Mouse (Mus musculus) brain, embryonic 14.5 days (tissue): ENCODE results near the gene Gm3435. TPM values are rescaled to one million over a fixed set of nuclear protein-coding genes. Genes with fewer than 3 reads are reported as not detected.
"Not testable (repeated sequence)": the region's sequence is repeated elsewhere in the genome, so short reads cannot be mapped to it uniquely, and the experiment has no call there.

ENCODE experiments used
- DNase-seq: peaks from one replicate; pipeline ENCODE4 v3.0.0-alpha.2; 2011; ENCODE audit warnings: low read depth
- CTCF ChIP-seq: fragments of 200-500 bp; IDR thresholded peaks from 2 replicates; pipeline ENCODE4 v1.5.1; 2012; ENCODE audit warnings: inconsistent platforms, mild to moderate bottlenecking, moderate library complexity, borderline replicate concordance; ENCODE audit not compliant: insufficient read depth, insufficient read length; ENCODE audit errors: extremely low read depth
- POLR2A ChIP-seq: fragments of 200-500 bp; IDR thresholded peaks from 2 replicates; pipeline ENCODE4 v1.6.1; 2012; ENCODE audit warnings: mild to moderate bottlenecking, inconsistent platforms, borderline replicate concordance; ENCODE audit not compliant: poor library complexity, insufficient read depth, insufficient read length, severe bottlenecking; ENCODE audit errors: extremely low read depth
- polyA plus RNA-seq: library from polyadenylated mRNA; depleted of rRNA; stranded (reverse); fragments of >200 nt; gene quantifications from 2 replicates; pipeline ENCODE4 v1.2.3, GENCODE M21; 2012; rRNA removed

Gm3435 gene
- polyA plus RNA-seq, result 6.2 and 9.0 TPM in 2 replicates

DNA sequence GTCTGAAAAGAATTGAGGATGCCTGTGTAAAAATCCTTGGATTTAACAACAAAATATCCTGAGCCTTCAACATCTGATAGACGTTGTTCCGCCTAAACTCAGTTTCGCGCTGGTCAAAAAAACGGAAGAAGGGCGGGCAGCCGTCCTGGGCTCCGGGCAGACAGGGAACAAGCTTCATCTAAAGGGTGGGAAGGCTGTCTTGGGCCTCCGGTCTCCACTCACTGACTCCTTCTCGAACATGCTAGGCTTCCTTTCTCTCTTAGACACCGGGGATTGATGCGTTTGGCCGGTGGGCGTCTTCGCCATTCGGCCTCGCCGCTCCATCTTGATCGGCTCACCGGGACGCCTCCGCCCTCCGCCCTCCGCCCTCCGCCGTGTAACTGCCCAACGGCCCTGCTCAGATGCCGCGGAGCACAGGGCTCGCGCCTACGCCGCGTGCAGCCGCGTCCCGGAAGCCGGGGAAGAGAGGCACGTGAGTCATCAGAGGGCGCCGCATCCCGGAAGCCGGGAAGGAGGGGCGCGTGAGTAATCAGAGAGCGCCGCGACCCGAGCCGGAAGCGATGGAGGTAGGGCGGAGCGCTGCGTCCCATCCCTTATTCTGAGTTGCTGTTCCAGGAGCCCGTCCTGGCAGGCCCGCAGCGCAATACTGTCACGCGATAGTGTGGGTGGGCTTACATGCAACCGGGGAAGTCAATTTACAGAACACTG is at the start of gene Gm3435:
Gene Gm3435, plus strand, starts transcription at position 471 of the 708 bp plus-strand sequence.
- not testable (repeated sequence) for DNase-seq

DNA sequence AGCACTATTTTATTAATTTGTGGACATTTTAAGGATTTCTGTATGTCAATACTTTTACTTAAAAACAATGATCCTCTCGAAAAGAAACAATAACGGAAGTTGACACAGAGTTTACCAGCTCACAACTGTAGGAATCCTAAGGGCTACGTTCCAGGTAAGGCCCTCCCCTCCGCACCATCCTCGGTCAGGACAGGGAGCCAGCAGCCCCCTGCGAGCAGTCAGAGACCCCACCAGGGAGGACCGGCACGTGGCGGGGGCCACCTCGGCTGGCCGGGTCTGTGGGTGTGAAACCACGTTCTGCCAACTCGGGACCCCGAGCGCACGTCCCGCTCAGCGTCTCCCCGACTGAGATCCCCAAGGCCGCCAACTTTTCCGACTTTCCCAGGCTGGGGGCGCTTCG is 49.5 kb upstream of the Gm3435 start:
- TF ChIP-seq CTCF (no peak), POLR2A (no peak)
- DNase-seq, result peak; percentile 15

DNA sequence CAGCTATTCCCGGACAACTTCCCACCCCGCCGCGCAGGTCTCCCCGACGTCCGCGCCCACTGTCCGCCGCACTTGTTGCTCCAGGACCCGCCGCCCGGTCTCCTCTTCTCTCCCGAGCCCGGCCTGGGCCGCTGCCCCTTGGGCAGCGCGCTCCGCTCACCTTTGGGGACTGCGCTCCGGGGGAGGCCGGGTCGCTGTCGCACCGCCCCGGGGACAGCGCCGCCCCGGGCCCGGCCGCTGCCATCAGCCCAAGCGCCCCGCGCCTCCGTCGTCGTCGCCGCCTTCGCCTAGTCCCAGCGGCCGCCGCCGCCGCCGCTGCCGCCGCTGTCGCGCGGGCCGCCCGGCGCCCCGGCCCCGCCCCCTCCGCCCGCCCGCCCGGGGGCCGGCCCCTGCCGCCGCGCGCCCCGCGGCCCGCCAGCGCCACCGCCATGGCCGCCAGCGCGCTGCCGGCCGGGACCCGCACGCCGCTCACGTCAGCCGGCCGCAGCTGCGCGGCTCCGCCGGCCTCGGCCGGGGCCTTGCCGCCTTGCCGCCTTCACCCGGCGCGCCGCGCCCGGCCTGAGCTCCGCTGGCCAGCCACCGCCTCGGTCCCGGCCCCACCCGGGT is 48.9 kb upstream of the Gm3435 start, which contains the start of gene Phf10:
Gene Phf10, minus strand, starts transcription at position 323 of the 606 bp plus-strand sequence.
- DNase-seq, result peak; percentile 7

DNA sequence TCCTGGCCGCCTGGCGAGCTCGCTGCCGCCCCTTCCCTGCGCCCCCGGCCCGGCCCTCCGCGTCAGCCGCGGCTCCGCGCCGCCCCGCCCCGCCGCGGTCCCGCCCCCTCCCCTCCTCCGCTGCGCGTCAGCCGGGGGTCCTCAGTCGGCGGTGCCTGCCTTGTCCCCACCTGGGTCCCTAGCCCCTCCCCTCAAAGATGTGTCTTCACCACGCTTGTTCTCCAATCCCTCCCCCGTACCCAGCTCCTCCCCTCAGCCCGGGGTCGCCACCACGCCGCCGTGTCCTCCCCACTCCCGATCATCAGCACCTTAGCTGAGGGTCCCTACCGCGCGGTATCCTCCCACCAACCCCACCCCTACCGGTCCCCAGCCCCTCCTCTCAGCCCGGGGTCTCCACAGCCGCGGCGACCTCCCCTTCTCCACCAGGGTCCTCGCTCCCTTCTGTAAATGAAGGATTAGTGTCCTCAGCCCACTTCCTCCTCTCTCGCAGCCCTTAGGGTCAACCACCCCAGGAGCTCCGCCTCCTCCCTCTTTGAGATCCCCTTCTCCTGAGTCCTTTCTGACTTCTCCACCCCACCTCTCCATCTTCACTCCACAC is 48.3 kb upstream of the Gm3435 start:
- DNase-seq, result not testable (repeated sequence)

DNA sequence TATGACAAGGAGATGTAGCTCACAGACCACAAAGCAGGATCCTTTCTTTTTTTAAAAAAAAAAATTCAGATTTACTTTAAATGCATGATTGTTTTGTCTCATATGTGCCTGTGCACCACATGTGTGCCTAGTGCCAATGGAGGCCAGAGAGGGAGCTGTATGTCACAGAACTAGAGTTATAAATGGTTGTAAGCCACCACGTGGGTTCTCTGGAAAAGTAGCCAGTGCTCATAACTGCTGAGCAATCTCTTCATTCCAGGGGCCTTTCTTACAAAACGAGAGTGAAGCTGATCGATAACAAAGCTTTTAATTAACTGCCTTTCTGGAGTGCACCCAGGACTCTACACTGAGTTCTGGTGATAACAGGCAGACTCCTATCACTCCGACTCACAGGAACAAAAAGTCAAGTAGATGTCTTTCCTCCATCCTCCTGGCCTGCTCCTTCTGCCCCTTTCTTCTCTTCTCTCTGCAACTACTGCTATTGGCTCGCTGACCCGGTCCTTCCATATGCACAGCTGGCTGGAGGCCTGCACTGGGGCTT is 41.5 kb upstream of the Gm3435 start:
- not testable (repeated sequence) for DNase-seq

DNA sequence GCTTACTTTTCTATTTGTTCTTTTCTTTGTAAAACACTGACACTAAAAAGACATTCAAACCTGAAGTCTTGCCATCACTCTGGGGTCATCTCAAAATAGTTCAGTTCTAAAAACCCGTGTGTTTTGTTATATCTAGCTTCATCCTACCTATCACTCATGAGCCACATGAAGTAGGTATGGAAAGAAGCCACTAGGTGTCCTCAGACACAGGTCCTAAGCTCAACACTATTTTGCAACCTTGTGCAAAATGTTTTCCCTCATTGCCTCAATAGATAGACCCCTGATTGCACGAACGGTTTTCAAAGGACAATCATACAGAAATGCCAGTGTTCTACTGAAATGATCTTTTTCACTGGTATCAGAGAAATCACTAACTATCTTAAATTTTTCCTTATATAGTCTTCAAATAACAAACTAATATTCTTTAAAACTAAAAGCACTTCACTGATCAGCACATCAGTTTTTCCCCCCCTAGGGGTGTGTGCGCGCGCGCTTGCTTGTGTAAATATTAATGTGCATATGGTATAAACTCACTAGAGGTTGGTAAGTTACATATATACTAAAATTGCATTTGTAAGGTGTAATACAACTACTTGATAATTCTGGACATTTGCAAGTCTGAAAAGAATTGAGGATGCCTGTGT is 32.1 kb upstream of the Gm3435 start:
- not testable (repeated sequence) for DNase-seq

DNA sequence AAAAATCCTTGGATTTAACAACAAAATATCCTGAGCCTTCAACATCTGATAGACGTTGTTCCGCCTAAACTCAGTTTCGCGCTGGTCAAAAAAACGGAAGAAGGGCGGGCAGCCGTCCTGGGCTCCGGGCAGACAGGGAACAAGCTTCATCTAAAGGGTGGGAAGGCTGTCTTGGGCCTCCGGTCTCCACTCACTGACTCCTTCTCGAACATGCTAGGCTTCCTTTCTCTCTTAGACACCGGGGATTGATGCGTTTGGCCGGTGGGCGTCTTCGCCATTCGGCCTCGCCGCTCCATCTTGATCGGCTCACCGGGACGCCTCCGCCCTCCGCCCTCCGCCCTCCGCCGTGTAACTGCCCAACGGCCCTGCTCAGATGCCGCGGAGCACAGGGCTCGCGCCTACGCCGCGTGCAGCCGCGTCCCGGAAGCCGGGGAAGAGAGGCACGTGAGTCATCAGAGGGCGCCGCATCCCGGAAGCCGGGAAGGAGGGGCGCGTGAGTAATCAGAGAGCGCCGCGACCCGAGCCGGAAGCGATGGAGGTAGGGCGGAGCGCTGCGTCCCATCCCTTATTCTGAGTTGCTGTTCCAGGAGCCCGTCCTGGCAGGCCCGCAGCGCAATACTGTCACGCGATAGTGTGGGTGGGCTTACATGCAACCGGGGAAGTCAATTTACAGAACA is 31.5 kb upstream of the Gm3435 start, which contains the start of the genes 9030025P20Rik and Gm3417:
Gene 9030025P20Rik, plus strand, starts transcription at position 107 of the 677 bp plus-strand sequence.
Gene Gm3417, minus strand, starts transcription at position 429 of the 677 bp plus-strand sequence.
- not testable (repeated sequence) for DNase-seq

DNA sequence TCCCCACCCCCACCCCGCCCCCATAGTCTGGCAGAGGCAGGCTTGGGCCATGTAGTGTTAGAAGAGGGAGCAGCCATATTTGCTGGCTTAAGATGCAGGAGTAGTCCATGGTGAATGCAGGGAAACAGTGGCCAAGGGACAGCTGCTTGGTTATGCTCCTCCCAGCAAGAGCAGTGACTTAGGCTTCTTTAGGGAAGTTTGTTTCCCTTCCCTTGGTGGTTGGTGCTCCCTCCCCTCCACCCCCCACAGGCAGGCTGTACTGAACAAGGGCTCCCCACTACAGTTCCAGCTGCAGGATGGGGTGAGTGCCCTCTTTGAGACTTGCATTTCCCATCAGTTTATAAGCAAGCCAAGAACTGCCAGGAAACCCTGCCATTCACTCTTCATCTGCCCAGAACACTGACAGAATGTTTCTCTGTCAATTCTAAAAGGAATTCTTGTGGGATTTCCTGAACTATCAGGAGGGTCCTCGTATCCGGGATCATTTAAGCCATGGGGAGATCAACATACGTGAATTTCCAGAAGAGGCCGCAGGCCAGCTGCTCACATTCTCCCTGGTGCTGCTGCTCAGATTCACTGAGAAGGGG is 19.8 kb upstream of the Gm3435 start:
- not testable (repeated sequence) for DNase-seq

DNA sequence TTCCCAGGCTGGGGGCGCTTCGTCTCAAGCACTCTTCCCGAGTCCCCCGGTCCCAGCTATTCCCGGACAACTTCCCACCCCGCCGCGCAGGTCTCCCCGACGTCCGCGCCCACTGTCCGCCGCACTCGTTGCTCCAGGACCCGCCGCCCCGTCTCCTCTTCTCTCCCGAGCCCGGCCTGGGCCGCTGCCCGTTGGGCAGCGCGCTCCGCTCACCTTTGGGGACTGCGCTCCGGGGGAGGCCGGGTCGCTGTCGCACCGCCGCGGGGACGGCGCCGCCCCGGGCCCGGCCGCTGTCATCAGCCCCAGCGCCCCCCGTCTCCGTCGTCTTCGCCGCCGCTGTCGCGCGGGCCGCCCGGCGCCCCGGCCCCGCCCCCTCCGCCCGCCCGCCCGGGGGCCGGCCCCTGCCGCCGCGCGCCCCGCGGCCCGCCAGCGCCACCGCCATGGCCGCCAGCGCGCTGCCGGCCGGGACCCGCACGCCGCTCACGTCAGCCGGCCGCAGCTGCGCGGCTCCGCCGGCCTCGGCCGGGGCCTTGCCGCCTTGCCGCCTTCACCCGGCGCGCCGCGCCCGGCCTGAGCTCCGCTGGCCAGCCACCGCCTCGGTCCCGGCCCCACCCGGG is 17.3 kb upstream of the Gm3435 start:
- DNase-seq, result not testable (repeated sequence)

DNA sequence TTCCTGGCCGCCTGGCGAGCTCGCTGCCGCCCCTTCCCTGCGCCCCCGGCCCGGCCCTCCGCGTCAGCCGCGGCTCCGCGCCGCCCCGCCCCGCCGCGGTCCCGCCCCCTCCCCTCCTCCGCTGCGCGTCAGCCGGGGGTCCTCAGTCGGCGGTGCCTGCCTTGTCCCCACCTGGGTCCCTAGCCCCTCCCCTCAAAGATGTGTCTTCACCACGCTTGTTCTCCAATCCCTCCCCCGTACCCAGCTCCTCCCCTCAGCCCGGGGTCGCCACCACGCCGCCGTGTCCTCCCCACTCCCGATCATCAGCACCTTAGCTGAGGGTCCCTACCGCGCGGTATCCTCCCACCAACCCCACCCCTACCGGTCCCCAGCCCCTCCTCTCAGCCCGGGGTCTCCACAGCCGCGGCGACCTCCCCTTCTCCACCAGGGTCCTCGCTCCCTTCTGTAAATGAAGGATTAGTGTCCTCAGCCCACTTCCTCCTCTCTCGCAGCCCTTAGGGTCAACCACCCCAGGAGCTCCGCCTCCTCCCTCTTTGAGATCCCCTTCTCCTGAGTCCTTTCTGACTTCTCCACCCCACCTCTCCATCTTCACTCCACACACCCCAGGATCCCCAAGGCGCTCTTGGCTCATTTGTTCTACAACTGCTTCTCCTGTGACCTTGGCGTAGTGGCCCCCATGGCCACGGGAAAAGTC is 16.7 kb upstream of the Gm3435 start:
- DNase-seq, result not testable (repeated sequence)

DNA sequence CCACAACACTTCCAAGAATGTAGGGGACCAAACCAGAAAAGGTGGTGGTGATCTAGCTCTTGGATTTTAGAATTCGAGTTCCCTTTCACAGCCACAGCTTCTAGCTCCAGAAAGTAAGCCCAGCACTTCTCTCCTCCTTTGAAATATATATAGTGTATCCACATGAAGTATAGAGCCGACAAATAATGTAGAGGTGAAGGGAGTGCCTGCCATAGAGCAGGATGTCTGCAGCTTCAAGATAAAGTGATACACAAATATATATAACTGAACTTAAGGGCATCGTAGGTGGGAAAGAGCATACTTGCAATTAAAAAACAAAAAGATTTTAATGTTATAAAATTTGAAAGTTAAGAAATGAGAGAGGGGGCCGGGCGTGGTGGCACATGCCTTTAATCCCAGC is 15.8 kb upstream of the Gm3435 start:
- not testable (repeated sequence) for DNase-seq

DNA sequence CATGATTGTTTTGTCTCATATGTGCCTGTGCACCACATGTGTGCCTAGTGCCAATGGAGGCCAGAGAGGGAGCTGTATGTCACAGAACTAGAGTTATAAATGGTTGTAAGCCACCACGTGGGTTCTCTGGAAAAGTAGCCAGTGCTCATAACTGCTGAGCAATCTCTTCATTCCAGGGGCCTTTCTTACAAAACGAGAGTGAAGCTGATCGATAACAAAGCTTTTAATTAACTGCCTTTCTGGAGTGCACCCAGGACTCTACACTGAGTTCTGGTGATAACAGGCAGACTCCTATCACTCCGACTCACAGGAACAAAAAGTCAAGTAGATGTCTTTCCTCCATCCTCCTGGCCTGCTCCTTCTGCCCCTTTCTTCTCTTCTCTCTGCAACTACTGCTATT is 9.9 kb upstream of the Gm3435 start:
- not testable (repeated sequence) for DNase-seq

DNA sequence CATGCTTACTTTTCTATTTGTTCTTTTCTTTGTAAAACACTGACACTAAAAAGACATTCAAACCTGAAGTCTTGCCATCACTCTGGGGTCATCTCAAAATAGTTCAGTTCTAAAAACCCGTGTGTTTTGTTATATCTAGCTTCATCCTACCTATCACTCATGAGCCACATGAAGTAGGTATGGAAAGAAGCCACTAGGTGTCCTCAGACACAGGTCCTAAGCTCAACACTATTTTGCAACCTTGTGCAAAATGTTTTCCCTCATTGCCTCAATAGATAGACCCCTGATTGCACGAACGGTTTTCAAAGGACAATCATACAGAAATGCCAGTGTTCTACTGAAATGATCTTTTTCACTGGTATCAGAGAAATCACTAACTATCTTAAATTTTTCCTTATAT is 888 bp upstream of the Gm3435 start:
- not testable (repeated sequence) for DNase-seq

DNA sequence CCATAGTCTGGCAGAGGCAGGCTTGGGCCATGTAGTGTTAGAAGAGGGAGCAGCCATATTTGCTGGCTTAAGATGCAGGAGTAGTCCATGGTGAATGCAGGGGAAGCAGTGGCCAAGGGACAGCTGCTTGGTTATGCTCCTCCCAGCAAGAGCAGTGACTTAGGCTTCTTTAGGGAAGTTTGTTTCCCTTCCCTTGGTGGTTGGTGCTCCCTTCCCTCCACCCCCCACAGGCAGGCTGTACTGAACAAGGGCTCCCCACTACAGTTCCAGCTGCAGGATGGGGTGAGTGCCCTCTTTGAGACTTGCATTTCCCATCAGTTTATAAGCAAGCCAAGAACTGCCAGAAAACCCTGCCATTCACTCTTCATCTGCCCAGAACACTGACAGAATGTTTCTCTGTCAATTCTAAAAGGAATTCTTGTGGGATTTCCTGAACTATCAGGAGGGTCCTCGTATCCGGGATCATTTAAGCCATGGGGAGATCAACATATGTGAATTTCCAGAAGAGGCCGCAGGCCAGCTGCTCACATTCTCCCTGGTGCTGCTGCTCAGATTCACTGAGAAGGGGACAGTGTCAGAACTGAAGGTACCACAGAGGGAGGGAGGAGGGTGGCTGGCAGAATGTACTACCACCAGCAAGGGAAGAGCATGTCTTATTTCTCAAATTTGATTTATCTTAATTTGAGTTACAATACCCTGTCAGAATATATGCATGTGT is 11.7 kb downstream of the Gm3435 start:
- not testable (repeated sequence) for DNase-seq

DNA sequence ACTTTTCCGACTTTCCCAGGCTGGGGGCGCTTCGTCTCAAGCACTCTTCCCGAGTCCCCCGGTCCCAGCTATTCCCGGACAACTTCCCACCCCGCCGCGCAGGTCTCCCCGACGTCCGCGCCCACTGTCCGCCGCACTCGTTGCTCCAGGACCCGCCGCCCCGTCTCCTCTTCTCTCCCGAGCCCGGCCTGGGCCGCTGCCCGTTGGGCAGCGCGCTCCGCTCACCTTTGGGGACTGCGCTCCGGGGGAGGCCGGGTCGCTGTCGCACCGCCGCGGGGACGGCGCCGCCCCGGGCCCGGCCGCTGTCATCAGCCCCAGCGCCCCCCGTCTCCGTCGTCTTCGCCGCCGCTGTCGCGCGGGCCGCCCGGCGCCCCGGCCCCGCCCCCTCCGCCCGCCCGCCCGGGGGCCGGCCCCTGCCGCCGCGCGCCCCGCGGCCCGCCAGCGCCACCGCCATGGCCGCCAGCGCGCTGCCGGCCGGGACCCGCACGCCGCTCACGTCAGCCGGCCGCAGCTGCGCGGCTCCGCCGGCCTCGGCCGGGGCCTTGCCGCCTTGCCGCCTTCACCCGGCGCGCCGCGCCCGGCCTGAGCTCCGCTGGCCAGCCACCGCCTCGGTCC is 14.0 kb downstream of the Gm3435 start:
- DNase-seq, result not testable (repeated sequence)

DNA sequence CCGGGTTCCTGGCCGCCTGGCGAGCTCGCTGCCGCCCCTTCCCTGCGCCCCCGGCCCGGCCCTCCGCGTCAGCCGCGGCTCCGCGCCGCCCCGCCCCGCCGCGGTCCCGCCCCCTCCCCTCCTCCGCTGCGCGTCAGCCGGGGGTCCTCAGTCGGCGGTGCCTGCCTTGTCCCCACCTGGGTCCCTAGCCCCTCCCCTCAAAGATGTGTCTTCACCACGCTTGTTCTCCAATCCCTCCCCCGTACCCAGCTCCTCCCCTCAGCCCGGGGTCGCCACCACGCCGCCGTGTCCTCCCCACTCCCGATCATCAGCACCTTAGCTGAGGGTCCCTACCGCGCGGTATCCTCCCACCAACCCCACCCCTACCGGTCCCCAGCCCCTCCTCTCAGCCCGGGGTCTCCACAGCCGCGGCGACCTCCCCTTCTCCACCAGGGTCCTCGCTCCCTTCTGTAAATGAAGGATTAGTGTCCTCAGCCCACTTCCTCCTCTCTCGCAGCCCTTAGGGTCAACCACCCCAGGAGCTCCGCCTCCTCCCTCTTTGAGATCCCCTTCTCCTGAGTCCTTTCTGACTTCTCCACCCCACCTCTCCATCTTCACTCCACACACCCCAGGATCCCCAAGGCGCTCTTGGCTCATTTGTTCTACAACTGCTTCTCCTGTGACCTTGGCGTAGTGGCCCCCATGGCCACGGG is 14.7 kb downstream of the Gm3435 start:
- not testable (repeated sequence) for DNase-seq

DNA sequence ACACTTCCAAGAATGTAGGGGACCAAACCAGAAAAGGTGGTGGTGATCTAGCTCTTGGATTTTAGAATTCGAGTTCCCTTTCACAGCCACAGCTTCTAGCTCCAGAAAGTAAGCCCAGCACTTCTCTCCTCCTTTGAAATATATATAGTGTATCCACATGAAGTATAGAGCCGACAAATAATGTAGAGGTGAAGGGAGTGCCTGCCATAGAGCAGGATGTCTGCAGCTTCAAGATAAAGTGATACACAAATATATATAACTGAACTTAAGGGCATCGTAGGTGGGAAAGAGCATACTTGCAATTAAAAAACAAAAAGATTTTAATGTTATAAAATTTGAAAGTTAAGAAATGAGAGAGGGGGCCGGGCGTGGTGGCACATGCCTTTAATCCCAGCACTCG is 15.5 kb downstream of the Gm3435 start:
- DNase-seq, result not testable (repeated sequence)
